Mouse (Mus musculus): Measurements from ENCODE around the gene Scarb2. TPM values are rescaled to one million over a fixed set of nuclear protein-coding genes. Genes with fewer than 3 reads are reported as not detected.

Scarb2 gene
- polyA plus RNA-seq, 1 experiment from 2014 or later, result 7.1 TPM

DNA sequence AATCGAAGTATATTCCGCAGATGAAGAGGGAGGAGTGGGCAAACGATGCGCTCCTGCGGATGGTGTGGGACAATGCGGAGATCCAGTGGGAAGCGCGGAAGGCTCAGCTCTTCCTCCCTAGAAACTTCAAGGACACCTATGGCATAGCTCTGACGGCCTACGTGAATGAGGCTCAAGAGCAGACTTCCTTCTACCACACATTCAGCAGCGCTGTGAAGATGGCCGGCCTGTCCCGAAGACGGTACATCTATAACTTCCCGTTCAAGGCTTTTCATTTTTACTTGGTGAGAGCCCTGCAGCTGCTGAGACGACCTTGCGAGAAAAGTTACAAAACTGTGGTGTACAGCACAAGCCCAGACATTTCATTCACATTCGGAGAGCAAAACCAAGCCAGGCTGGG, 114.1 kb downstream of the Scarb2 start:
- Histone ChIP-seq H3K9me3 (no peaks in the 10 kb centered on the region), H3K27ac (replicated peaks) (no peak overlapping the region), H3K27me3 (replicated peaks; ENCODE audit: low read depth, poor library complexity, severe bottlenecking) (peaks cover 58% of the 10 kb centered on the region), H3K4me3 (peak overlapping the region; percentile 36), H3K36me3 (replicated peaks) (no peaks in the 10 kb centered on the region), H3K4me1 (peaks cover 5% of the 10 kb centered on the region)
- no peak for DNase-seq (ENCODE audit: low spot score)
- 38% methylated on average over 18 of the region's 18 CpGs for WGBS

Small RNAs within 50 kb of the gene (microRNA-seq; reads per million reads assigned to microRNA genes)
- not detected for gene Mir6415

Other genes starting within 250 kb of the Scarb2 start
- gene Naaa, start 228.7 kb downstream of the Scarb2 start, polyA plus RNA-seq (2016; fragmentation: Nextera tagmentation; extraction: Ambion mirVana), result 1.9 and 3.2 TPM in 2 replicates
- 53.2 and 55.9 TPM in 2 replicates for gene Sdad1, start 196.4 kb downstream of the Scarb2 start, polyA plus RNA-seq (2016; fragmentation: Nextera tagmentation; extraction: Ambion mirVana)
- not detected in 2 replicates for gene Cxcl9, start 178.8 kb downstream of the Scarb2 start, polyA plus RNA-seq (2016; fragmentation: Nextera tagmentation; extraction: Ambion mirVana)
- gene Art3, start 175.0 kb downstream of the Scarb2 start, polyA plus RNA-seq (2016; fragmentation: Nextera tagmentation; extraction: Ambion mirVana), result 1.4 and 1.6 TPM in 2 replicates
- 0.14 TPM in 1 of 2 replicates, not detected in the other for gene Cxcl10, start 157.9 kb downstream of the Scarb2 start, polyA plus RNA-seq (2016; fragmentation: Nextera tagmentation; extraction: Ambion mirVana)
- 72.6 and 76.2 TPM in 2 replicates for gene Nup54, start 71.6 kb downstream of the Scarb2 start, polyA plus RNA-seq (2016; fragmentation: Nextera tagmentation; extraction: Ambion mirVana)
- not detected in 2 replicates for gene Fam47e, start 48.2 kb upstream of the Scarb2 start, polyA plus RNA-seq (2016; fragmentation: Nextera tagmentation; extraction: Ambion mirVana)
- 6.3 and 7.7 TPM in 2 replicates for gene Stbd1, start 96.2 kb upstream of the Scarb2 start, polyA plus RNA-seq (2016; fragmentation: Nextera tagmentation; extraction: Ambion mirVana)
- gene Ccdc158, start 168.4 kb upstream of the Scarb2 start, polyA plus RNA-seq (2016; fragmentation: Nextera tagmentation; extraction: Ambion mirVana), result 0.54 and 0.92 TPM in 2 replicates
- 4.5 and 4.8 TPM in 2 replicates for gene Shroom3, start 176.6 kb upstream of the Scarb2 start, polyA plus RNA-seq (2016; fragmentation: Nextera tagmentation; extraction: Ambion mirVana)